Mouse (Mus musculus) kidney, adult 2 months (tissue): ENCODE data around the gene Rabgef1.

ENCODE experiments used
- CTCF ChIP-seq: fragments of 200-500 bp; conservative IDR thresholded peaks from 2 replicates; pipeline ENCODE4 v1.5.1; 2011; ENCODE audit warnings: low read depth, mild to moderate bottlenecking, control low read depth, low read length, moderate library complexity, mixed read lengths; ENCODE audit not compliant: insufficient read depth, insufficient read length
- POLR2A ChIP-seq: fragments of 200-500 bp; IDR thresholded peaks from one replicate; pipeline ENCODE4 v1.6.1; 2011; ENCODE audit warnings: low read depth, low read length, control low read depth

GRCm38 (mm10) chr5:130255017-130255720 is 83.6 kb downstream of the Rabgef1 start, which contains the start of the genes Sbds and Tyw1:
- no peak for TF ChIP-seq CTCF
- peak; percentile 94 for TF ChIP-seq POLR2A
